Mouse (Mus musculus): ENCODE data around the gene Otud3.

DNA sequence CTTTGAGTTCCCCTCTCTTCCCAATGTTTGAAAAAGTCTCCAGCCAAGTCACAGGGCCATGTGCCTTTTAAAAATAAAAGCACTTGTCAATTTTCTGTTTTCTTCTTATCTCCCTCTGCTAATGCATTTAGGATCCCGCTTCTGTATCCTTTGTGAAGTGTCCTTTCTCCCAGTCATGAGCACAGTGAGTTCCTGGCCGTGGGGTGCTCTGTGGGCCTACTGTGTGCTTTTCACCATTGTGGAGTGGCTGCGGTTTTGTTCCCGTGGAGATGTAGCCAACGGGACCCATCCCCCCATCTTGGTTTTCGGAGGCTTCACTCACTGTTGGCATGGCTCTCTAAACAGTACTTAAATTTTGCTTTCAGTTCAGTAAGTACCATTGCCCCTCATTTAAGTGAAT lies 47.8 kb downstream of the Otud3 start:
- TF ChIP-seq POLR2A (IDR thresholded peaks at IDR 0.05; ENCODE audit: low read depth, low read length) (no peak), CTCF (conservative IDR thresholded peaks at IDR 0.05; ENCODE audit: insufficient read depth, insufficient read length, low read depth, low read length) (no peak)

All from kidney, adult 2 months (tissue).